29 mouse cellular contexts compared by ENCODE assay signal in genomic region chr11:89929115-89929988, GRCm38 (mm10).
DNase-seq lines count a peak whose midpoint lies in the region; ATAC-seq and TF ChIP-seq lines count a peak whose summit lies in the region.
"Had no signal": no experiment of that assay in that cellular context is flagged by ENCODE, and none has a peak within 500 bp of the region (broad histone marks: within the 10 kb centered on the region; RNA-seq: fewer than 3 reads in every experiment).

No protein-coding gene starts in this region.

- no peak for TF ChIP-seq EP300 in CH12.LX (IDR thresholded peaks at IDR 0.05; ENCODE audit: low read length)
- peak; percentile 95 to 97 for TF ChIP-seq EP300 in MEL (IDR thresholded peaks at IDR 0.05; ENCODE audit: low read depth in 1 of 2, low read length in 2 of 2)

- no peak overlapping the region for H3K9ac ChIP-seq in limb, embryonic 11.5 days (ENCODE audit: low read length)
- H3K9ac ChIP-seq in CH12.LX (ENCODE audit: insufficient read depth, low read depth) (no peak overlapping the region), MEL (ENCODE audit: control insufficient read depth, low read depth, low read length, poor library complexity, severe bottlenecking) (peak overlapping the region; percentile 51)
- no peak overlapping the region for H3K9ac ChIP-seq in midbrain, embryonic 13.5 days (replicated peaks)
- no peak overlapping the region for H3K9ac ChIP-seq in midbrain, embryonic 16.5 days (ENCODE audit: low read depth, low read length)
- H3K9ac ChIP-seq: embryonic facial prominence, embryonic 13.5 days; embryonic facial prominence, embryonic 15.5 days; forebrain, embryonic 12.5 days had no signal

- H3K27ac ChIP-seq in limb, embryonic 11.5 days (replicated peaks; ENCODE audit: low read depth, low read length), result no peak overlapping the region
- H3K27ac ChIP-seq in limb, embryonic 10.5 days, result no peak overlapping the region
- no peak overlapping the region for H3K27ac ChIP-seq in CH12.LX (ENCODE audit: insufficient read depth, low read depth)
- H3K27ac ChIP-seq in MEL (ENCODE audit: control insufficient read depth, low read depth, low read length), result peak overlapping the region; percentile 94
- no peak overlapping the region; the same call in 1 of the 2 replicates for H3K27ac ChIP-seq in midbrain, embryonic 13.5 days
- no peak overlapping the region for H3K27ac ChIP-seq in midbrain, embryonic 16.5 days (ENCODE audit: low read length)
- H3K27ac ChIP-seq: embryonic facial prominence, embryonic 13.5 days; embryonic facial prominence, embryonic 15.5 days; forebrain, embryonic 10.5 days; forebrain, embryonic 12.5 days had no signal

- no peak for TF ChIP-seq RAD21 in CH12.LX (IDR thresholded peaks at IDR 0.05; ENCODE audit: low read depth, low read length)
- TF ChIP-seq RAD21 in MEL (IDR thresholded peaks at IDR 0.05; ENCODE audit: low read depth, low read length), result no peak

- WGBS in limb, embryonic 11.5 days, result 79% methylated on average over 12 of the region's 12 CpGs
- WGBS in limb, embryonic 10.5 days, result 83% methylated on average over 12 of the region's 12 CpGs
- 91% methylated on average over 12 of the region's 12 CpGs for WGBS in midbrain, embryonic 13.5 days
- 89% methylated on average over 12 of the region's 12 CpGs for WGBS in midbrain, embryonic 16.5 days

- H3K4me3 ChIP-seq in limb, embryonic 11.5 days (ENCODE audit: low read depth, low read length), result no peak overlapping the region
- no peak overlapping the region for H3K4me3 ChIP-seq in limb, embryonic 10.5 days
- no peak overlapping the region for H3K4me3 ChIP-seq in CH12.LX (replicated peaks in 1 of 3; ENCODE audit: low read depth in 2 of 3, low read length in 2 of 3, poor library complexity in 1 of 3)
- peak overlapping the region; percentile 32 to 51 for H3K4me3 ChIP-seq in MEL (ENCODE audit: control insufficient read depth in 1 of 2, insufficient read depth in 1 of 2, low read depth in 2 of 2, low read length in 2 of 2)
- no peak overlapping the region for H3K4me3 ChIP-seq in midbrain, embryonic 13.5 days (replicated peaks)
- no peak overlapping the region for H3K4me3 ChIP-seq in midbrain, embryonic 16.5 days (ENCODE audit: low read depth, low read length)
- H3K4me3 ChIP-seq: embryonic facial prominence, embryonic 13.5 days; embryonic facial prominence, embryonic 15.5 days; erythroblast, embryonic 14.5 days; forebrain, embryonic 10.5 days; forebrain, embryonic 12.5 days had no signal

- dilution Hi-C loops in CH12.LX (cut with MboI; ENCODE audit: extremely low pct_ligation_motif_present, extremely low pct_unique_long_range_greater_than_20kb, low sequenced_read_pairs), result no loop called here

- DNase-seq in limb, embryonic 11.5 days (ENCODE audit: low spot score), result peak; percentile 10
- no peak for DNase-seq in limb, embryonic 10.5 days (ENCODE audit: low spot score)
- no peak for DNase-seq in CH12.LX (ENCODE audit: extremely low read depth)
- DNase-seq in MEL (ENCODE audit: low read depth, low spot score), result peak; percentile 95
- DNase-seq in c-Kit-positive CD71-positive TER-119-negative erythroid progenitor cells, embryonic 14.5 days (ENCODE audit: low read depth), result peak; percentile 5
- DNase-seq in neural tube, embryonic 10.5 days (ENCODE audit: extremely low spot score, low spot score), result no peak
- DNase-seq: adrenal gland, adult 8-10 months; adrenal gland, postnatal 14 days; adrenal gland, postnatal 36 days; B cell, adult 2 months; cerebellum, adult 11 months; cerebellum, adult 18-20 months; cerebellum, adult 8-10 months; cerebellum, adult 9-11 months; cerebellum, postnatal 14 days; cerebellum, postnatal 36 days; embryo, embryonic 11 days had no signal

- in situ Hi-C loops in CH12.LX (cut with MboI; ENCODE audit: low pct_ligation_motif_present, low pct_unique_long_range_greater_than_20kb, low sequenced_read_pairs), result loop anchor here (10.0 kb wide), 1 partner anchor 235 kb away; no protein-coding TSS in a partner anchor

- H3K9me3 ChIP-seq in limb, embryonic 11.5 days (ENCODE audit: control insufficient read depth, low read length), result no peaks in the 10 kb centered on the region
- no peaks in the 10 kb centered on the region for H3K9me3 ChIP-seq in limb, embryonic 10.5 days (replicated peaks)
- H3K9me3 ChIP-seq in CH12.LX (replicated peaks; ENCODE audit: low read length), result no peaks in the 10 kb centered on the region
- H3K9me3 ChIP-seq in MEL (replicated peaks; ENCODE audit: insufficient read depth, low read length), result no peaks in the 10 kb centered on the region
- no peaks in the 10 kb centered on the region for H3K9me3 ChIP-seq in midbrain, embryonic 13.5 days
- no peaks in the 10 kb centered on the region for H3K9me3 ChIP-seq in midbrain, embryonic 16.5 days (replicated peaks; ENCODE audit: control insufficient read depth, low read length, poor library complexity, severe bottlenecking)
- H3K9me3 ChIP-seq: embryonic facial prominence, embryonic 13.5 days; embryonic facial prominence, embryonic 15.5 days; forebrain, embryonic 10.5 days; forebrain, embryonic 12.5 days had no signal

- no peaks in the 10 kb centered on the region for H3K27me3 ChIP-seq in limb, embryonic 11.5 days (ENCODE audit: control insufficient read depth, insufficient read depth, low read length)
- no peaks in the 10 kb centered on the region for H3K27me3 ChIP-seq in limb, embryonic 10.5 days (ENCODE audit: low read depth, poor library complexity, severe bottlenecking)
- H3K27me3 ChIP-seq in CH12.LX (replicated peaks) (peaks cover 1% of the 10 kb centered on the region), MEL (ENCODE audit: control insufficient read depth in 1 of 2, insufficient read depth in 2 of 2, low read length in 2 of 2) (no peaks in the 10 kb centered on the region)
- no peaks in the 10 kb centered on the region for H3K27me3 ChIP-seq in midbrain, embryonic 13.5 days
- no peaks in the 10 kb centered on the region for H3K27me3 ChIP-seq in midbrain, embryonic 16.5 days (ENCODE audit: control insufficient read depth, insufficient read depth, low read depth, low read length)
- H3K27me3 ChIP-seq: embryonic facial prominence, embryonic 15.5 days had no signal

- TF ChIP-seq POLR2A in CH12.LX (IDR thresholded peaks at IDR 0.05; ENCODE audit: low read depth, low read length) (no peak), MEL (IDR thresholded peaks at IDR 0.05; ENCODE audit: control insufficient read depth in 1 of 2, insufficient read depth in 1 of 2, low read depth in 1 of 2, low read length in 2 of 2, poor library complexity in 1 of 2) (peak; percentile 44 to 91; a peak in 3 of 4 replicates)

- H3K4me2 ChIP-seq in limb, embryonic 11.5 days (ENCODE audit: low read depth, severe bottlenecking), result no peak overlapping the region
- peak overlapping the region; percentile 63 for H3K4me2 ChIP-seq in CH12.LX (ENCODE audit: insufficient read depth, low read depth, poor library complexity, severe bottlenecking)
- no peak overlapping the region for H3K4me2 ChIP-seq in midbrain, embryonic 13.5 days (replicated peaks)
- no peak overlapping the region for H3K4me2 ChIP-seq in midbrain, embryonic 16.5 days (ENCODE audit: low read length)
- H3K4me2 ChIP-seq: embryonic facial prominence, embryonic 13.5 days; embryonic facial prominence, embryonic 15.5 days; forebrain, embryonic 12.5 days had no signal

- ATAC-seq in limb, embryonic 11.5 days (ENCODE audit: insufficient number of reproducible peaks, low FRiP score, low TSS enrichment, low read depth), result no peak
- no peak for ATAC-seq in midbrain, embryonic 13.5 days
- ATAC-seq in midbrain, embryonic 16.5 days, result no peak
- ATAC-seq: activated CD4-positive, CD25-positive, alpha-beta regulatory T cell, adult 4 months; CD4-positive, CD25-positive, alpha-beta regulatory T cell, adult 4 months; forebrain, embryonic 14.5 days; forebrain, embryonic 16.5 days; Patski had no signal

- H3K79me2 ChIP-seq in CH12.LX (replicated peaks; ENCODE audit: control insufficient read depth, extremely low read depth, insufficient read depth, poor library complexity, severe bottlenecking) (no peaks in the 10 kb centered on the region), MEL (ENCODE audit: control insufficient read depth, insufficient read depth, low read length, poor library complexity) (no peaks in the 10 kb centered on the region)

- H3K36me3 ChIP-seq in limb, embryonic 11.5 days (ENCODE audit: control insufficient read depth, insufficient read depth, low read length), result no peaks in the 10 kb centered on the region
- no peaks in the 10 kb centered on the region for H3K36me3 ChIP-seq in limb, embryonic 10.5 days
- no peaks in the 10 kb centered on the region for H3K36me3 ChIP-seq in CH12.LX (replicated peaks in 1 of 2; ENCODE audit: control insufficient read depth in 1 of 2, insufficient read depth in 1 of 2, low read length in 1 of 2)
- peaks cover 0 to 16% of the 10 kb centered on the region in 2 experiments; a peak in 2 of 4 replicates for H3K36me3 ChIP-seq in MEL (ENCODE audit: control insufficient read depth in 1 of 2, insufficient read depth in 2 of 2, low read length in 2 of 2)
- no peaks in the 10 kb centered on the region for H3K36me3 ChIP-seq in midbrain, embryonic 13.5 days
- no peaks in the 10 kb centered on the region for H3K36me3 ChIP-seq in midbrain, embryonic 16.5 days (ENCODE audit: control insufficient read depth, insufficient read depth, low read length)
- H3K36me3 ChIP-seq: embryonic facial prominence, embryonic 13.5 days; embryonic facial prominence, embryonic 15.5 days; forebrain, embryonic 10.5 days; forebrain, embryonic 12.5 days had no signal

- TF ChIP-seq CTCF in CH12.LX (conservative IDR thresholded peaks at IDR 0.05 in 1 of 2, IDR thresholded peaks at IDR 0.05 in 1 of 2; ENCODE audit: low read depth in 2 of 2, low read length in 2 of 2) (no peak), MEL (IDR thresholded peaks at IDR 0.05 in 2 of 3, conservative IDR thresholded peaks at IDR 0.05 in 1 of 3; ENCODE audit: control insufficient read depth in 1 of 3, insufficient read depth in 1 of 3, low read depth in 2 of 3, low read length in 3 of 3, poor library complexity in 1 of 3, severe bottlenecking in 1 of 3) (no peak)

- no peaks in the 10 kb centered on the region for H3K4me1 ChIP-seq in limb, embryonic 11.5 days (ENCODE audit: control insufficient read depth, insufficient read depth, low read length)
- H3K4me1 ChIP-seq in limb, embryonic 10.5 days, result no peaks in the 10 kb centered on the region
- H3K4me1 ChIP-seq in CH12.LX (ENCODE audit: control insufficient read depth in 1 of 2, insufficient read depth in 2 of 2) (0 out of 4 replicates have a peak, but pooled peaks cover 0 to 7% of the 10 kb centered on the region in 2 experiments), MEL (ENCODE audit: control insufficient read depth in 1 of 2, insufficient read depth in 2 of 2, low read length in 2 of 2) (peaks cover 6 to 18% of the 10 kb centered on the region in 2 experiments)
- peaks cover 14% of the 10 kb centered on the region; the same call in 1 of the 2 replicates for H3K4me1 ChIP-seq in midbrain, embryonic 13.5 days (replicated peaks)
- peaks cover 10% of the 10 kb centered on the region for H3K4me1 ChIP-seq in midbrain, embryonic 16.5 days (ENCODE audit: control insufficient read depth, insufficient read depth, low read length)
- H3K4me1 ChIP-seq: embryonic facial prominence, embryonic 13.5 days; embryonic facial prominence, embryonic 15.5 days had no signal

TF ChIP-seq in CH12.LX, 34 proteins besides CTCF, POLR2A, EP300 and RAD21 (continues in another document):
- no peak for TF ChIP-seq NRF1 (IDR thresholded peaks at IDR 0.05; ENCODE audit: low read depth, low read length)

TF ChIP-seq in MEL, 35 proteins besides CTCF, POLR2A, EP300 and RAD21 (continues in another document):
- no peak for TF ChIP-seq GABPA (IDR thresholded peaks at IDR 0.05; ENCODE audit: low read depth, low read length)

Comparison
In these comparisons a context has a peak if more than half of its experiments do, and no peak if none do; other contexts are left out.
1. DNase-seq: peak in limb, embryonic 11.5 days (single experiment), MEL (single experiment) and c-Kit-positive CD71-positive TER-119-negative erythroid progenitor cells, embryonic 14.5 days (single experiment); none in limb, embryonic 10.5 days (single experiment), CH12.LX (single experiment) and neural tube, embryonic 10.5 days (single experiment).
2. H3K4me3 ChIP-seq: peak in MEL (2 of 2); none in limb, embryonic 11.5 days (single experiment), limb, embryonic 10.5 days (single experiment), CH12.LX (0 of 3), midbrain, embryonic 13.5 days (single experiment) and midbrain, embryonic 16.5 days (single experiment).